Mouse (Mus musculus): ENCODE results near the gene Kcnj8.

DNA sequence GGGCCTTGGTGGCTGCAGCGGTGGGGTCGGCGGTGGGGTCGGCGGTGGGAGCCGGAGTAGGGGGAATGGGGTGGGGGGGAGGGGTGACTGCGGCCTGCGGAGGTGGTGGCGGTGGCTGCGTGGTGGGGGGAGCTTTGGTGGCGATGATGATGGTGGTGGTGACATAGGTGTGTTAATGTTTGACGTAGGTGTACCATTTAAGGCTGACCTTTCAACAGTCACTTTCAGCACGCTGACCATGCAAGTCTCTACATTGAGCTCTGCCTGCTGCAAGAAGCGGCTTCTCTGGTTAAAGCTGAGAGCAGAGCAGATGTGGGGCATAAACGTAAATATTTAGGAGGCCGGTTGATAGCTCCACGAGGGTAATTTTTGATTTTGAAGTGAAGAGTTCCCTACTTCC, 39.3 kb downstream of the Kcnj8 start:
- TF ChIP-seq CTCF (IDR thresholded peaks at IDR 0.05; ENCODE audit: low read depth, low read length) (no peak), POLR2AphosphoS5 (IDR thresholded peaks at IDR 0.05; ENCODE audit: insufficient replicate concordance, low read depth, low read length) (no peak)
